Mouse (Mus musculus) kidney, embryonic 16.5 days (tissue): Measurements from ENCODE around the gene Muc5ac. TPM values are rescaled to one million over a fixed set of nuclear protein-coding genes. Genes with fewer than 3 reads are reported as not detected.

ENCODE experiments used
- ATAC-seq: fragments of 200-750 bp; cut with Nextera tagmentation; 2 replicates; pipeline ENCODE4 v1.8.0; 2017; ENCODE audit warnings: moderate TSS enrichment; ENCODE audit not compliant: low FRiP score, low TSS enrichment
- H3K27ac ChIP-seq: fragments of 300-500 bp; sonication (generic); 2 replicates; pipeline ENCODE4 v1.5.1; 2014; ENCODE audit warnings: low read length
- H3K27me3 ChIP-seq: fragments of 300-500 bp; sonication (generic); 2 replicates; pipeline ENCODE4 v1.6.1; 2014; ENCODE audit warnings: low read length, control low read depth, mixed read lengths; ENCODE audit not compliant: insufficient read depth
- H3K36me3 ChIP-seq: fragments of 300-500 bp; sonication (generic); 2 replicates; pipeline ENCODE4 v1.6.1; 2014; ENCODE audit warnings: low read length, control low read depth, mixed read lengths; ENCODE audit not compliant: insufficient read depth
- H3K4me1 ChIP-seq: fragments of 300-500 bp; sonication (generic); 2 replicates; pipeline ENCODE4 v1.6.1; 2014; ENCODE audit warnings: low read length, control low read depth, mixed read lengths; ENCODE audit not compliant: insufficient read depth
- H3K4me2 ChIP-seq: fragments of 300-500 bp; sonication (generic); replicated peaks from 2 replicates; pipeline ENCODE4 v1.6.1; 2014; ENCODE audit warnings: low read depth, low read length
- H3K4me3 ChIP-seq: fragments of 300-500 bp; sonication (generic); 2 replicates; pipeline ENCODE4 v1.5.1; 2014; ENCODE audit warnings: mild to moderate bottlenecking, low read length
- H3K9ac ChIP-seq: fragments of 300-500 bp; sonication (generic); replicated peaks from 2 replicates; pipeline ENCODE4 v1.6.1; 2014; ENCODE audit warnings: low read length
- H3K9me3 ChIP-seq: fragments of 300-500 bp; sonication (generic); 2 replicates; pipeline ENCODE4 v1.6.1; 2016; ENCODE audit warnings: low read length, control low read depth
- WGBS: fragments of 180-500 bp; shearing (Covaris S2); extraction: QIAGEN DNeasy Blood & Tissue Kit; methylation state at CpG from one replicate; pipeline ENCODE4 v1.1.7; 2014; 5-methylcytosine and 5-hydroxymethylcytosine counted together
- polyA plus RNA-seq: library from polyadenylated mRNA; unstranded; fragments of >200 nt; fragmentation: Nextera tagmentation; extraction: Ambion mirVana; gene quantifications from 2 replicates; pipeline ENCODE4 v1.2.1, GENCODE M21; 2015

The Muc5ac gene
- polyA plus RNA-seq, 1 experiment from 2014 or later, result not detected

- Histone ChIP-seq H3K4me2 (no peak overlapping the region), H3K27ac (no peak overlapping the region), H3K9ac (no peak overlapping the region), H3K27me3 (no peaks in the 10 kb centered on the region), H3K4me3 (no peak overlapping the region), H3K36me3 (no peaks in the 10 kb centered on the region), H3K9me3 (no peaks in the 10 kb centered on the region), H3K4me1 (no peaks in the 10 kb centered on the region)
- no peak for ATAC-seq
- 84% methylated on average over 6 of the region's 6 CpGs for WGBS
These were observed 34.9 kb downstream of the Muc5ac start for GRCm38 (mm10) chr7:141823699-141824098.

- no peak overlapping the region for H3K9ac ChIP-seq
- H3K4me3 ChIP-seq, result no peak overlapping the region
- H3K36me3 ChIP-seq, result no peaks in the 10 kb centered on the region
- no peak overlapping the region for H3K27ac ChIP-seq
- no peaks in the 10 kb centered on the region for H3K9me3 ChIP-seq
- 88% methylated on average over 9 of the region's 9 CpGs for WGBS
- H3K4me2 ChIP-seq, result no peak overlapping the region
- no peaks in the 10 kb centered on the region for H3K4me1 ChIP-seq
- ATAC-seq, result no peak
- no peaks in the 10 kb centered on the region for H3K27me3 ChIP-seq
These were observed 35.6 kb downstream of the Muc5ac start for GRCm38 (mm10) chr7:141824398-141824797.

- no peaks in the 10 kb centered on the region for H3K9me3 ChIP-seq
- peak; percentile 67 for ATAC-seq
- H3K4me2 ChIP-seq, result no peak overlapping the region
- H3K27ac ChIP-seq, result no peak overlapping the region
- 0 out of 2 replicates have a peak, but pooled peaks cover 5% of the 10 kb centered on the region for H3K4me1 ChIP-seq
- no peaks in the 10 kb centered on the region for H3K27me3 ChIP-seq
- no peaks in the 10 kb centered on the region for H3K36me3 ChIP-seq
- WGBS, result 43% methylated on average over 7 of the region's 7 CpGs
- no peak overlapping the region for H3K4me3 ChIP-seq
- H3K9ac ChIP-seq, result no peak overlapping the region
These were observed 47.2 kb downstream of the Muc5ac start for GRCm38 (mm10) chr7:141835941-141836340.

GRCm38 (mm10) chr7:141836423-141836822 lies 47.7 kb downstream of the Muc5ac start:
- Histone ChIP-seq H3K4me1 (0 out of 2 replicates have a peak, but pooled peaks cover 5% of the 10 kb centered on the region), H3K4me2 (no peak overlapping the region), H3K27me3 (no peaks in the 10 kb centered on the region), H3K36me3 (no peaks in the 10 kb centered on the region), H3K9me3 (no peaks in the 10 kb centered on the region), H3K27ac (no peak overlapping the region), H3K4me3 (no peak overlapping the region), H3K9ac (no peak overlapping the region)
- peak; percentile 46; the same call in 1 of the 2 replicates for ATAC-seq
- 55% methylated on average over 8 of the region's 8 CpGs for WGBS

- H3K9me3 ChIP-seq, result no peaks in the 10 kb centered on the region
- 65% methylated on average over 5 of the region's 5 CpGs for WGBS
- no peaks in the 10 kb centered on the region for H3K36me3 ChIP-seq
- no peak for ATAC-seq
- H3K4me1 ChIP-seq, result 0 out of 2 replicates have a peak, but pooled peaks cover 5% of the 10 kb centered on the region
- no peak within 1 kb of the TSS for H3K4me3 ChIP-seq
- H3K27me3 ChIP-seq, result no peaks in the 10 kb centered on the region
- no peak within 1 kb of the TSS for H3K9ac ChIP-seq
- no peak within 1 kb of the TSS for H3K4me2 ChIP-seq
- no peak within 1 kb of the TSS for H3K27ac ChIP-seq
These were observed 50.0 kb downstream of the Muc5ac start, which contains the start of gene Muc5b for GRCm38 (mm10) chr7:141838779-141839178. Gene Muc5b (plus strand): TSS chr7:141839070.

- Histone ChIP-seq H3K36me3 (no peaks in the 10 kb centered on the region), H3K9ac (no peak overlapping the region), H3K4me1 (0 out of 2 replicates have a peak, but pooled peaks cover 5% of the 10 kb centered on the region), H3K4me2 (no peak overlapping the region), H3K9me3 (no peaks in the 10 kb centered on the region), H3K27me3 (no peaks in the 10 kb centered on the region), H3K27ac (no peak overlapping the region), H3K4me3 (no peak overlapping the region)
- 0 out of 2 replicates have a peak, but pooled peaks have one; percentile 44 for ATAC-seq
- 57% methylated on average over 10 of the region's 10 CpGs for WGBS
These were observed 51.6 kb downstream of the Muc5ac start for GRCm38 (mm10) chr7:141840354-141840753.

- no peak overlapping the region for H3K9ac ChIP-seq
- no peaks in the 10 kb centered on the region for H3K27me3 ChIP-seq
- no peaks in the 10 kb centered on the region for H3K36me3 ChIP-seq
- no peak overlapping the region for H3K27ac ChIP-seq
- H3K9me3 ChIP-seq, result no peaks in the 10 kb centered on the region
- H3K4me2 ChIP-seq, result no peak overlapping the region
- no peak overlapping the region for H3K4me3 ChIP-seq
- no peak for ATAC-seq
- no peaks in the 10 kb centered on the region for H3K4me1 ChIP-seq
- WGBS, result 91% methylated on average over 4 of the region's 4 CpGs
These were observed 72.3 kb downstream of the Muc5ac start for GRCm38 (mm10) chr7:141861046-141861445.

Other genes starting within 250 kb of the Muc5ac start
- gene Chid1, start 249.1 kb upstream of the Muc5ac start, polyA plus RNA-seq, result 47.7 and 50.5 TPM in 2 replicates
- gene Ap2a2, start 226.8 kb upstream of the Muc5ac start, polyA plus RNA-seq, result 99.4 and 100 TPM in 2 replicates
- 0.24 and 0.26 TPM in 2 replicates for gene Muc6, start 133.7 kb upstream of the Muc5ac start, polyA plus RNA-seq
- 0.17 and 0.45 TPM in 2 replicates for gene Muc2, start 98.6 kb upstream of the Muc5ac start, polyA plus RNA-seq
- gene Muc5b, start 50.1 kb downstream of the Muc5ac start, polyA plus RNA-seq, result 0.02 TPM in 1 of 2 replicates, not detected in the other
- 52.6 and 53.3 TPM in 2 replicates for gene Tollip, start 129.5 kb downstream of the Muc5ac start, polyA plus RNA-seq
- 0.61 and 0.85 TPM in 2 replicates for gene Brsk2, start 160.8 kb downstream of the Muc5ac start, polyA plus RNA-seq